Mouse (Mus musculus) E14TG2a.4 (cell line): Measurements from ENCODE around the gene Scrg1.

Experiments used
- CTCF ChIP-seq: conservative IDR thresholded peaks from 2 replicates; pipeline ENCODE4 v1.5.1; 2014; ENCODE audit warnings: low read length
- POU5F1 ChIP-seq: IDR thresholded peaks from 2 replicates; pipeline ENCODE4 v1.6.1; 2014; ENCODE audit warnings: low read length, borderline replicate concordance

GRCm38 (mm10) chr8:57457942-57458341, 2.2 kb downstream of the Scrg1 start:
- no peak for TF ChIP-seq CTCF
- no peak for TF ChIP-seq POU5F1
